Mouse (Mus musculus) lung, embryonic 16.5 days (tissue): ENCODE results near the gene Col4a3. TPM values are rescaled to one million over a fixed set of nuclear protein-coding genes. Genes with fewer than 3 reads are reported as not detected.

Experiments
- ATAC-seq: fragments of 200-750 bp; cut with Nextera tagmentation; 2 replicates; pipeline ENCODE4 v1.8.0; 2017; ENCODE audit warnings: low read depth, mild to moderate bottlenecking, moderate library complexity
- H3K27ac ChIP-seq: fragments of 300-500 bp; sonication (generic); 2 replicates; pipeline ENCODE4 v1.5.1; 2014; ENCODE audit warnings: mild to moderate bottlenecking, control low read depth, low read length
- H3K27me3 ChIP-seq: fragments of 300-500 bp; sonication (generic); 2 replicates; pipeline ENCODE4 v1.6.1; 2014; ENCODE audit warnings: low read depth, low read length, mixed read lengths; ENCODE audit not compliant: control insufficient read depth, insufficient read depth
- H3K36me3 ChIP-seq: fragments of 300-500 bp; sonication (generic); 2 replicates; pipeline ENCODE4 v1.6.1; 2014; ENCODE audit warnings: low read length; ENCODE audit not compliant: control insufficient read depth, insufficient read depth
- H3K4me1 ChIP-seq: fragments of 300-500 bp; sonication (generic); replicated peaks from 2 replicates; pipeline ENCODE4 v1.6.1; 2014; ENCODE audit warnings: low read length, mixed read lengths; ENCODE audit not compliant: control insufficient read depth, insufficient read depth
- H3K4me2 ChIP-seq: fragments of 300-500 bp; sonication (generic); 2 replicates; pipeline ENCODE4 v1.6.1; 2014; ENCODE audit warnings: low read depth, low read length, control low read depth
- H3K4me3 ChIP-seq: fragments of 300-500 bp; sonication (generic); 2 replicates; pipeline ENCODE4 v1.5.1; 2014; ENCODE audit warnings: mild to moderate bottlenecking, low read length, control low read depth
- H3K9ac ChIP-seq: fragments of 300-500 bp; sonication (generic); 2 replicates; pipeline ENCODE4 v1.6.1; 2014; ENCODE audit warnings: low read length, control low read depth
- H3K9me3 ChIP-seq: fragments of 300-500 bp; sonication (generic); 2 replicates; pipeline ENCODE4 v1.6.1; 2016; ENCODE audit warnings: low read length; ENCODE audit not compliant: control insufficient read depth
- WGBS: fragments of 180-500 bp; shearing (Covaris S2); extraction: QIAGEN DNeasy Blood & Tissue Kit; methylation state at CpG from one replicate; pipeline ENCODE4 v1.1.7; 2014; 5-methylcytosine and 5-hydroxymethylcytosine counted together
- polyA plus RNA-seq: library from polyadenylated mRNA; unstranded; fragments of >200 nt; fragmentation: Nextera tagmentation; extraction: Ambion mirVana; gene quantifications from 2 replicates; pipeline ENCODE4 v1.2.1, GENCODE M21; 2015

The Col4a3 gene
- polyA plus RNA-seq, 1 experiment from 2014 or later, result 7.0 TPM

DNA sequence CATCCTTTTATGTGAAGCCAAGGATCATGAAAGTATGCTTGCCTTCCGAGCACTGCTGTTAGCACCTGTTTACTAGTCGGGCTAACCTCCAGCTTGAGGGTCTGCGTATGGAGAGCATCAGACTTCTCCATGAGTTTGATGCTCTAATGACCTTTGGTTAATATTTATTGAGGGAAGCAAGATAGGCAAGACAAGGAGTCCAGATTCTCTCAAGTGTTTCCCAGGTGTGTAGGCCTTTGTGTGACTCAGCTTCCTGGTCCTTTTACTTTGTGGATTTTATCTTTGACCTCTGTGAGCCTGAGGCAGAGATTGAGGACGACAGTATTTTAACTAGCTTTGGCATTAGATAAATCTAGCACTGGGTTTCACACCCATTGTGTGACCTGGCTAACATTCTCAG, 179.9 kb downstream of the Col4a3 start:
- ATAC-seq, result no peak
- H3K4me3 ChIP-seq, result no peak overlapping the region
- WGBS, result 32% methylated on average over 4 of the region's 4 CpGs
- H3K27ac ChIP-seq, result no peak overlapping the region
- no peak overlapping the region for H3K9ac ChIP-seq
- H3K27me3 ChIP-seq, result no peaks in the 10 kb centered on the region
- H3K4me2 ChIP-seq, result no peak overlapping the region
- H3K9me3 ChIP-seq, result no peaks in the 10 kb centered on the region
- H3K36me3 ChIP-seq, result peaks cover 5% of the 10 kb centered on the region; the same call in 1 of the 2 replicates
- H3K4me1 ChIP-seq, result 0 out of 2 replicates have a peak, but pooled peaks cover 2% of the 10 kb centered on the region

GRCm38 (mm10) chr1:82768269-82768668, 181.5 kb downstream of the Col4a3 start, which contains the start of gene Tm4sf20:
Gene Tm4sf20, minus strand, starts transcription at chr1:82768461.
- Histone ChIP-seq H3K36me3 (no peaks in the 10 kb centered on the region), H3K9me3 (no peaks in the 10 kb centered on the region), H3K4me1 (0 out of 2 replicates have a peak, but pooled peaks cover 2% of the 10 kb centered on the region), H3K4me3 (no peak within 1 kb of the TSS), H3K27me3 (no peaks in the 10 kb centered on the region), H3K9ac (no peak within 1 kb of the TSS), H3K4me2 (no peak within 1 kb of the TSS), H3K27ac (no peak within 1 kb of the TSS)
- 44% methylated on average over 5 of the region's 5 CpGs for WGBS
- ATAC-seq, result no peak

- no peak for ATAC-seq
- Histone ChIP-seq H3K9ac (no peak within 1 kb of the TSS), H3K4me3 (no peak within 1 kb of the TSS), H3K27me3 (no peaks in the 10 kb centered on the region), H3K9me3 (no peaks in the 10 kb centered on the region), H3K27ac (no peak within 1 kb of the TSS), H3K4me1 (0 out of 2 replicates have a peak, but pooled peaks cover 2% of the 10 kb centered on the region), H3K36me3 (no peaks in the 10 kb centered on the region), H3K4me2 (no peak within 1 kb of the TSS)
- WGBS, result 79% methylated on average over 15 of the region's 15 CpGs
Measured at GRCm38 (mm10) chr1:82771022-82771586, 184.4 kb downstream of the Col4a3 start, which contains the start of gene Gm47791. Gene Gm47791, minus strand, starts transcription at chr1:82771243.

Other genes with a start within 250 kb of the Col4a3 start
- 11.9 and 13.1 TPM in 2 replicates for gene Col4a4, start 72 bp upstream of the Col4a3 start, polyA plus RNA-seq
- 196 and 200 TPM in 2 replicates for gene Mff, start 138.0 kb downstream of the Col4a3 start, polyA plus RNA-seq
- gene Tm4sf20, start 181.5 kb downstream of the Col4a3 start, polyA plus RNA-seq, result not detected in 2 replicates
- gene Gm47791, start 184.3 kb downstream of the Col4a3 start, polyA plus RNA-seq, result not detected in 2 replicates